Mouse (Mus musculus) layer of hippocampus, adult 8-10 months (tissue): ENCODE data around the gene Tsc22d3. TPM values are rescaled to one million over a fixed set of nuclear protein-coding genes. Genes with fewer than 3 reads are reported as not detected.
"Not testable (repeated sequence)": the region's sequence is repeated elsewhere in the genome, so short reads cannot be mapped to it uniquely, and the experiment has no call there.

Experiments
- DNase-seq, 2 experiments: peaks; one replicate each; pipeline ENCODE4 v3.0.0; 2022; ENCODE audit warnings: low spot score in 2 of 2
- total RNA-seq, 4 experiments: library from RNA; stranded (reverse); gene quantifications; 2 replicates each; pipeline ENCODE4 v1.2.4; 2022

Tsc22d3 gene
- total RNA-seq, 4 experiments from 2014 or later: 79.8 to 114 (median 91.7) TPM

DNA sequence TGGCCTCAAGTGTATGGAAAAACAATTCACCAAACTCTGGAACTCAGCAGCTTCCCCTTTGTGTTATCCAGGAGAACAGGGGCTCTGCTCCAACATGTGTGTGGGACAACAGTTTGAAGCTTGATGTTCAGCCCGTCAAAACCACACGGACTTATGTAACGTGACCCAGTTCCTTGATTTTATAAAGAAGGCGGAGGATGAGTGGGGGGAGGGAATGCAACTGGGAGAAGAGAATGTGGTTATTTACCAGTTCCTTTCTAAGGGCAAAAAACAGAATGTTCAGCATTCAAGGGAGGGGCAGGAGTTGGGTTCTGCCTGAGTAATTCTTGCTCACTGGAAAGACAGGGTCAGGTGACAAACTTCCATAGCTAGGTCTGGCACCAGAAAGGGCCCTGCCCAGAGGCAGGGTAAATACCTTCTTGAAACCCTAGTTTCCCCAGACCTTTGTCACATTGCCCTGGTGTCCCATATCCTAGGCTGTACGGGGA, 71.3 kb downstream of the Tsc22d3 start:
- DNase-seq: no peak

- DNase-seq: no peak
Observed at GRCm38 (mm10) chrX:140527231-140527630, 73.2 kb downstream of the Tsc22d3 start.

DNA sequence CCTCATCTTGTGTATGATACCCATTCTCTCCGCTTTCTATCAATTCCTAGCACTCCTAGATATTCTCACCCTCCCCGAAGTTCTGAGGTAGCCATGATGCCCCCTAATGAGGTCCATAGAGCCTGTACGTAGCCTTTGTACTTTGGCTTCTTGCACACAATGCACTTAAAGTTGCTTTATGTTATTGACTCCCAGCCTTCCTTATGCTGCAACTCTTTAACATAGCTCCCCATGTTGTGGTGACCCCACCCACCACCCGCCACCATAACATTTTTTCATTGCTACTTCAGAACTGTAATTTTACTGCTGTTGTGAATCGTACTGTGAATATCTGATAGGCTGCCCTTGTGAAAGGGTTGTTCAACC, 74.2 kb downstream of the Tsc22d3 start:
- DNase-seq: no peak

- no peak for DNase-seq
Observed at GRCm38 (mm10) chrX:140525604-140526252, 74.7 kb downstream of the Tsc22d3 start.

DNA sequence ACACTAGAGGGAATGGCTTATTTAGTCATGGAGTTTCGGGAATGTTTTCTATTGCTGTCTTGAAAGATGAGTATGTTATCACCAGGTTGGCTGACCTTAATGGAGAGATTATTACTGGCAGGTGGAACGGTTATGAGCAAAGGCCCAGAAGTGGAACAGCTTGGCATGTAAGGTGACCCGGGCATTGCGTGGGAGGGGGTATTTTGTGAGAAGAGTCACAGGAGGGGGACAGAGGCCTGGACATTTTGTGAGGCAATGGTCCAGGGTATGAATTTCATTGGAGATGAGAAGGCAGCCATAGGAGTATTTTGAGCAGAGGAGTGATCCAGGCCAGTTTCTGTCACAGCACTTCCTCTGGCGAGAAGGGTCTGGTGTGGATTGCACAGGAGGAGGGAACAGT, 76.2 kb downstream of the Tsc22d3 start:
- no peak for DNase-seq

DNA sequence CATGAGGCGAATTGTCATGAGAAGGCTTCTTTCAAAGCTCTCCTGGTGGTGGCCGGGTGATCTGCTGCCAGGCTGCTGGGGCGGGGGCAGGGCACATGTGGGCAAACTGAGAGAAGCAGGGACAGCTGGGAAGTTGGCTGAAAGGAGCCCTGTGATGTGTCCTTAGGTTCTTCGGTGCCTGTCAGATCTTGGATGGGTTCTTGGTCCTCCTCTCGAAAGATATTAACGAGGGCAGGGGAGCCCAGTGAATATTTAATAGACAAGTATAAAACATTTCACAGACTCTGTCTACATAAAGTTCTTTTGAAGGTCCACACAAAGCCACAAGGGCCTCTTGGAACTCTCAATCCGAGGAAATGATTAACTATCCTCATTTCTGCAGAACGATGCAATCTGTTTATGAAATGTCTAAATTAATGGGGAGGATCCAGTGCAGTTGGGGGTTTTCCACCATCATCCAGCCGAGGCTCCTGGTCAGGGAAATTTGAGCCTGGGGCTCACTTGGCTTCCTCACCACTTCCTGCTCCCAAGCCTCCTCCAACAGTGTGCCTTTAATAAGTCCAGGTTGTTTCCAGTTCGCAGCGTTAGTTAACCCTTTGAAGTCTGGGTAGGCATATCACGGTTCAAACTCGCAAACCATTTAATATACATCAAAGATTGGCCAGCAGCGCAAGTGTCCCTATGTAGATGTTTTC, 78.2 kb downstream of the Tsc22d3 start:
- no peak for DNase-seq

DNA sequence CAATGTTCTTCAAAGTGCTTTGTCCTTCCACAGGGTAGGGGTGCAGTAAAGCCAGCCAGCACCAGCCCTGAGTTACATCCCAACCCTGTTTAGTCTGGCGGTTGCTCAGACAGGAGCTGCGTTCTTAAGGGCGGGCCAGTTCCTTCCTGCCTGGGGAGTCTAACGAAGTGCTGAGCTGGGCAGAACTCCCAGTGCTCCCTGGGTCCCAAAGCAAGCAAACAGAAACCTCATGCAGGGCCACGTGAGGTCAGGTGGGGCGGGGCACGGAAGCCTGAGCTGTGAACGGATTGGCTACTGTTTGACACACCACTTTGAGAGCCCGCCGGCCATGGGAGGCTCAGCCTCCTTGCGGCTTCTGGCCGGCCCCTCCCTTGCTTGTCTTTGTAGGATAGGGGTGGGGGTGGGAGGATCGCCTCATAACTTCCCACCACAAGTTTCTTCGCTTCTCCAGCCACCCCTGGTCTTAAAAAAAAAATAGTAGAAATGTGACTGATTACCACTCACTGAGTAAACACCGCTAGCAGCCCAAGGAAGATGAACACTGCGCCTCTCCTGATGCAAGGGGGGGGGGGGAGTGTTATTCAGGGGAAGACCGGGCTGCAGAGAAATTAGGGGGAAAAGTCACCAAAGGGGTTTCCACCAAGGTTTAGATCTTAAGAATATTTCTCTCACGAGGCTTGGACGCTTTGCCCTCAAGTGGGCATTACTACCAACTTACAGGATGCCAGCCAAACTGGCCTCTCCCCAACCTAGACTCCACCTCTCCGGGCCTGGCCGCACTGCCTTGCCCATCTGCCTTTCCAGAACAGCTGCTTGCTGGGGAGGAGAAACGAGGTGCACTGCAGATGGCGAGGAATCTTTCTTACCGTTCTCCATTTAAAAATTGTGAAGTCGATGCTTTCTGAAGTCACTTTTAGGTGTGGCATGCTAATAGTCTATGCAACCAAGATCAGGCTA, 80.0 kb downstream of the Tsc22d3 start:
- peak; percentile 76 to 83 for DNase-seq

DNA sequence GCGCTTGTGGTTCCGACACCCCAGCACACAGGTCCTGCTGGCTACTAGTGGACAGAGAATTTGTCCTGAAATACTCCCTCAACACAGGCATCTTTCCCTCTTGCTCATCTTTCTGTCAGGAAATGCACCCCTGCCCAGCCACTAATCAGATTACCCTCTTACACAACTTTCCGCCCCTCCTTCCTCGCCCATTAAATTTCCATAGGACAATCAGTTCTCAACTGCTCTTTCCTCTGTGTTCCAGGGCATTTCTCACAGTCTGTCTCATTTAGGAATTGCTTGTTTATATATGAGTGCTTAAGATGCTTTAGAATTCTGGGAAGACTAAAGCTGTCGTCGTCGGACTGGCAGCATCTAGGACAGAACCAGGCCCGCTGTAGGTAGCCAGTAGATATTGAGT, 82.1 kb downstream of the Tsc22d3 start:
- DNase-seq: no peak

DNA sequence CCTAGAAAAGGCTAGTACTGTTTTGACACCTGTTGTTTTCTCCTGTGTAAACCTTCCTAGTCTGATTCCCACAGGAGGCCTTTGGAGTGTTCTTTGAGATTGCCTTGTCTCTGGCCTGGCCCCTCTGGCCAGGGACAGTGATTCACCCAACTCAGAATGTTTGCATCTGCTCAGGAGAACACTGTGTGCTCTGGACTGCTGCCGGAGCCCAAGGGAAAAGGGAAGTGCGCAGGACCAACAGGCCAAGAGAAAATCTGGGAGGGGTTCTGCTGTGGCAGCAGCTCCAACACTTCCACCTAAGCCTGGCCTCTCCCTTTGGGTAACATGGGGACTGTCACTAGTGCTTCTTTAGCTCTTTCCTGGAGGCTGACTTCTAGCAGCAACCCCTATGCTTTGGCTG, 87.1 kb downstream of the Tsc22d3 start:
- DNase-seq: no peak

DNA sequence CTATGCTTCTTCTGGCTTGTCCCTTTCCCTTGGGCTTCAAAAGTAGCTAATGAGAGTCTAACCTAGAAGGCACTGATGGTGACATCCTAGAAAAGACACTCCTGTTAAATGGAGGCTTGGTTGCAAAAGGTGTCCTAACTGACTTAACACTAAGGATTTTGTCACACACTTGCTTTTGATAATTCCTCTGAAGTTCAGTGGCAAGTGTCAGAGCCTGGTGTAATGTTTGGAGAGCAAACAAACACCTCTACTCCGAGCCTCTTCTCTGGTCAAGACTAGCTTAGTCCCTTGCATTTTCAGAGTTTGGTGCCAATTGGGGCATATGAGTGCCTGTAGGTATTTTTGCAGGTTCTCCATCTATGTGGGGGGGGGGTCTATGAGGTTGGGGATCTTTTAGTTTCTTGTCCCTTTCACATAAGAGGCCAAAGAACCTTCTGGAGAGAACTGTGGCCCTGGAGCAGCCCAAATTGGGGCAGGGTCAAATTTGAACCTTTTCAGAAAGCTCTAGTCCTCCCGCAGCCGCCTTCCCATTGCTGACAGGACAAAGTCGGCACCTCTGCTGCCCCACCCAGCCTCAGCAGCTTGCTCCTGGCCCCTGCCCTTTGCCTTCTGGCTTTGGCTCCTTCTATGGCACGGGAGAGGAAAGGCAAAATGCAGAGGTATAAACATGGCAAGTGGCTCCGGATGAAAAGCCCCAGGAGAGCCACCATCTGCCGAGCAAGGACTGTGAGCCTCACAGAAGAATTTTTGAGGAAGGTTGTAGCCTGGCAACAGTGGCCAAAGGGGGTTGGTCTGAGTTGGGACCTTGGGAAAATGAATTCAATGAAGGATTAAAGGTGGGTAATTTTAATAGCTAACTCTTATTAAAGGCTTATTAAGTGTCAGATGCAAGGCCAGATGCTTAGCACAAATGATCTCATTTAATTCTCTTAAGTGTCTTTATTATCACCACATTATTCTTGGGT, 88.5 kb downstream of the Tsc22d3 start:
- DNase-seq: no peak

DNA sequence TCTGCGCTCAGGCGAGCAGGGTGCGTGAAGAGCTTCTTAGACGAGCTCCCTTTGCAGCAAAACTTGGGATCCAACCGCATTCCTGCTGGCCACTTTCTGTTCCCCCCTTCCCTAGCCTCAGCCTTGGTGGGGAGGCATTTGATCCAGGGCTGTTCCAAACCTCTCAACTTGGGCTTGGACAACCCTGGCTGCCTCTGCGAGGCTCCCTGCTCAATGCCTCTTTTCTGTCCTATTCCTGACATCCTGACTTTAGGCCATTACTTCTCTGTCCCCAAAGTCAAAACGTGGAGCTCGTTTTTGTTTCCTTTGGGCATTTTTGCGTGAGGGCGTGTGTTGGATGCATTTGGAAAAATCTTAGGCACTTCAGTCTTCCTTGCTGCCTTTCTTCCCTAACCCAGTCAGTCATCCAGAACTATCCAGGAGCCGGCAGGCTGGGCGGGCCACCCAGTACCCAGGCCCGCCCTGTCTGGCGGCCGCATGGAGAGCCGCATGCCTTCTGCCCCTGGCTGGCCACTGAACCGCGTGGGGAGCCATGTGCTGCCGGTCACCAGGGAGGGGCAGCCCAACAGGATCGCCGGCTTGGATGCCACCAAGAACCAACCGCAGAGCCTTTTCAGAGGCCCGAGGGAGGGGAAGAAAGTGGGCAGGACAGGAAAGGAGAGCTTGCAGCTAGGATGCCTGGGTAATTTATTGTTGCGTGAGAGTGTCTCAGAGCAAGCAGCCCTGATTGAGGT, 89.6 kb downstream of the Tsc22d3 start:
- peak; percentile 31 to 52 for DNase-seq

DNA sequence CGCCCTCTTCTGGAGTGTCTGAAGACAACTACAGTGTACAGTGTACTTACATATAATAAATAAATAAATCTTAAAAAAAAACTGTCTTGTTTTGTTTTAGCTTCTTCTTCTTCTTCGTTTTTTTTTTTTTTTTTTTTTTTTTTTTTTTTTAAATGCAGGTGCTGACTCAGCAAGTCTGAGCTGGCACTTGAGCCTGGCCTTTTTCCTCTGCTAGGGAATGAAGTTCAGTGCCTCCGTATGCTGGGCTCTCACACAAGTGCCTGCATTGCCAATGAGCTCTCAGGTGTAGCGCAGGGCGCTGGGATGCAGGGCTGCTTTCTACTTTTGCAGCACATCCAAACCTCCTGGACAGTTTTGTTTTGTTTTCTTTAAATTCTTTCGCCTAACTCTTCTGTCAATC, 90.6 kb downstream of the Tsc22d3 start:
- no peak for DNase-seq

- DNase-seq: not testable (repeated sequence)
Observed at GRCm38 (mm10) chrX:140508791-140509190, 91.7 kb downstream of the Tsc22d3 start.

- DNase-seq: no peak
Observed at GRCm38 (mm10) chrX:140507377-140507776, 93.1 kb downstream of the Tsc22d3 start.

DNA sequence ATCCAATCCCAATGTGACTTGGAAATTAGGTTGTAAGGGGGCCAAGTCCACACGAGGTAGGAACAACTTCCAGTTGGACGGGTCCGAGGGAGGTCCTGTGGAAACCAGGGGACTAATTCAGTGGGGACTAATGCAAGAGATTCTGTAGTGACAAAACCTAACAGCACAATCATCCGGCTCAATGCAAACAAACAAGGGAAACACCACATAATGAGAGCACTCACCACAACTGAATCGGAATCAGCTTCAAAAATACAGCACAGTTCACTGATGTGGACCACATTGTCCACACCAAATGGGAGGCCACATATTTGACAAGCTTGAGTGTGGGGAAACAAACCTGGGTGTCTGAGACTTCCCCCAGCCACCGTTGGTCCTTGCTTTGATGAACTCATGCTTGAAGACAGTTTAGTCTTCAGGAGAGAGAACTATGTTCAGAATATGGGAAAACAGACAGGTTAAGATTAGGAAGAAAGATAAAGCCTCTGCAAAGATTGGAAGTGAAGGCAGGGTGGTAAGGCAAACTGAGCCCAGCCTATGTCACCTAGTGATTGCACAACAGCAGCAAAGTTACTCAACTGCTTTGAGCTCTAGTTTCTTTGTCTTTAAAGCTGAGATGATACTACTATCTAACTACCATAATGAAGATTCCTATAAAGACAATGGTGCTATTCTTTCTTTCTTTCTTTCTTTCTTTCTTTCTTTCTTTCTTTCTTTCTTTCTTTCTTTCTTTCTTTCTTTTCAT, 93.9 kb downstream of the Tsc22d3 start:
- no peak for DNase-seq

GRCm38 (mm10) chrX:140505497-140506238, 94.8 kb downstream of the Tsc22d3 start:
- DNase-seq: no peak

DNA sequence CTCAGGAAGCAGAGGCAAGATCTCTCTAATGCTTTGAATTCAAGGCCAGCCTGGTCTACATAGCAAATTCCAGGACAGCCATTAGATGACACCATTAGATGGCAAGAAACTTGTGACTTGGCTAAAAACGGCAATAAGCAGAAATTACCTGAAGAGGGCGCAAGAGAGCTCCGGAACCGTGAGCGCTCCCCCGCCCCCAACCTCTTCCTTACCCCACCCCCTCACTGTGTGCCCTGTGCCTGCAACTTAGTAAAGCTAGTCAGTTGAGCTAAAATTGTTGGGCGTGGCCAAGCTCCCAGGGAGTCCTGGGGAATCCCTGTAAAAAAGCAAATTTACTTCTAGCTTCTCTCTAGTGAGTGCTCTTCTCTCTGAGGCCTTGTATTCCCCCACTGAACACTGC, 96.6 kb downstream of the Tsc22d3 start:
- peak in 1 of 2 experiments; percentile 20 for DNase-seq
